Mouse (Mus musculus): ENCODE measurements around the gene Bmp6. TPM values are rescaled to one million over a fixed set of nuclear protein-coding genes. Genes with fewer than 3 reads are reported as not detected.

The Bmp6 gene
- polyA plus RNA-seq, 3 experiments from 2014 or later: not detected

Other genes with a start within 250 kb of the Bmp6 start
- under 1 TPM; 0.09 to 0.31 (median 0.28) TPM for gene Dsp, start 193.8 kb upstream of the Bmp6 start, polyA plus RNA-seq (2017; shearing (Covaris generic))
- gene Snrnp48, start 140.2 kb upstream of the Bmp6 start, polyA plus RNA-seq (2017; shearing (Covaris generic)): 10 to 100 TPM; 50.6 to 77.0 (median 52.7) TPM
- gene Txndc5, start 183.7 kb downstream of the Bmp6 start, polyA plus RNA-seq (2017; shearing (Covaris generic)): 10 to 100 TPM; 13.8 to 48.2 (median 18.8) TPM